Mouse (Mus musculus) embryonic facial prominence, embryonic 14.5 days (tissue): ENCODE measurements at regions not wholly inside any gene's neighbourhood (a gene's known extent, or its start where the extent isn't known, plus 50 kb on each side); places are given as distances from the start of the nearest gene placed in this dataset.

ENCODE experiments used
- ATAC-seq: fragments of 200-750 bp; cut with Nextera tagmentation; 2 replicates; pipeline ENCODE4 v1.8.0; 2017; ENCODE audit warnings: low read depth, moderate number of reproducible peaks, moderate TSS enrichment
- DNase-seq: peaks from one replicate; pipeline ENCODE4 v3.0.0-alpha.2; 2015; ENCODE audit warnings: low spot score
- H3K27ac ChIP-seq: fragments of 300-500 bp; sonication (generic); replicated peaks from 2 replicates; pipeline ENCODE4 v1.5.1; 2014; ENCODE audit warnings: low read depth, mild to moderate bottlenecking, low read length, moderate library complexity
- H3K27me3 ChIP-seq: fragments of 300-500 bp; sonication (generic); replicated peaks from 2 replicates; pipeline ENCODE4 v1.6.1; 2014; ENCODE audit warnings: low read length; ENCODE audit not compliant: control insufficient read depth, insufficient read depth
- H3K36me3 ChIP-seq: fragments of 300-500 bp; sonication (generic); 2 replicates; pipeline ENCODE4 v1.6.1; 2014; ENCODE audit warnings: low read length, mixed read lengths; ENCODE audit not compliant: control insufficient read depth, insufficient read depth
- H3K4me1 ChIP-seq: fragments of 300-500 bp; sonication (generic); 2 replicates; pipeline ENCODE4 v1.6.1; 2014; ENCODE audit warnings: antibody characterized with exemption, low read length; ENCODE audit not compliant: control insufficient read depth, insufficient read depth
- H3K4me2 ChIP-seq: fragments of 300-500 bp; sonication (generic); 2 replicates; pipeline ENCODE4 v1.6.1; 2014; ENCODE audit warnings: low read depth, mild to moderate bottlenecking, low read length, moderate library complexity, mixed read lengths
- H3K4me3 ChIP-seq: fragments of 300-500 bp; sonication (generic); 2 replicates; pipeline ENCODE4 v1.5.1; 2014; ENCODE audit warnings: low read depth, mild to moderate bottlenecking, low read length
- H3K9ac ChIP-seq: fragments of 300-500 bp; sonication (generic); 2 replicates; pipeline ENCODE4 v1.6.1; 2014; ENCODE audit warnings: low read depth, mild to moderate bottlenecking, low read length, moderate library complexity, mixed read lengths
- H3K9me3 ChIP-seq: fragments of 300-500 bp; sonication (generic); 2 replicates; pipeline ENCODE4 v1.6.1; 2016; ENCODE audit warnings: low read length; ENCODE audit not compliant: control insufficient read depth
- WGBS: fragments of 180-500 bp; shearing (Covaris S2); extraction: QIAGEN DNeasy Blood & Tissue Kit; methylation state at CpG from one replicate; pipeline ENCODE4 v1.1.7; 2014; 5-methylcytosine and 5-hydroxymethylcytosine counted together

DNA sequence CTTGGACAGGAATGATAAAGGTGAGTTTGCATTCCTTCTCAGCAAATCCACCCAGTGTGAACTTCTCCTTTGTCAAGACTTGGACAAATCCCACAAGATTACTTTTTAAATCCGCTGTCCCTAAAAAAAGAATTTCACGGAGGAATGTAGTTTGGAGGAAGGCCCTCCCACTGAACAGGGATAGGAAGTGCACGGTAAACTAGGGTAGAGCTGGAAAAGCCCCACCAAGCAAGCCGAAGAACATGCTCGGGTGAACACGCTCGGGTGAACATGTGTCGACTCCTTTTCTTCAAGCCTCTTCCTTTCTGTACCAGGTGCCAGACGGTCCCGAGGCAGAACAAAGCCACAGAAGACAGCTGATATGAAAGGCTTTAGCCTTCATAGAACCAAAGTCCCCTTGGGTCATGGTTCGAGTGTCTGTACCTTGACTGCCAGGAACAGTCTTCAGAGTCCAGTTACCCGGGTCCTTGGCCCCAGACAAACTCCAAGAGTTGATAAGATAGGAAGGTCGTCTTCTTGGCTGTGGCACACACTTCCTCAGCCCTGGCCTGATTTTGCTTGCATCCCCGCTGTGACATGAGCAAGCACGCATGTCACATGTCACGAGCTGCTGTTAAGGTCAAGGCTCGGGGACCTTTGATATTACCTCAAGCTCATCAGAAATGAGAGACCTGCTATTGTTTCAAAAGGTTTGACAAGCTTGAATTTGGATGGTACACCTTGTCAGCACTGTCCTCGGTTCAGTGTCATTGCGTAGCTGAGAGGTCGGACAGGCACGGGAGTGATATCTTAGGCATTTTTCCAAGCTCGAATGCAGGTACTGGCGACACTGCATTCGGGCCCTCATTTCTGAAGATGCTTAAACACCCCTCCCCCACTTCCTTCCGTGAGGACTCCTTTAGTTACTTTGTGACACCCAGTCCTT lies 51.5 kb upstream of the Ryk start:
- Histone ChIP-seq H3K4me3 (no peak overlapping the region), H3K9ac (no peak overlapping the region), H3K36me3 (no peaks in the 10 kb centered on the region), H3K27me3 (no peaks in the 10 kb centered on the region), H3K4me2 (no peak overlapping the region), H3K4me1 (peaks cover 30% of the 10 kb centered on the region), H3K9me3 (no peaks in the 10 kb centered on the region), H3K27ac (no peak overlapping the region)
- WGBS = 60% methylated on average over 25 of the region's 25 CpGs
- no peak for DNase-seq
- ATAC-seq = no peak

GRCm38 (mm10) chr9:102784329-102785026 lies 50.2 kb upstream of the Ryk start:
- Histone ChIP-seq H3K4me3 (no peak overlapping the region), H3K4me1 (peaks cover 19% of the 10 kb centered on the region), H3K9me3 (no peaks in the 10 kb centered on the region), H3K9ac (no peak overlapping the region), H3K27ac (no peak overlapping the region), H3K27me3 (no peaks in the 10 kb centered on the region), H3K4me2 (no peak overlapping the region), H3K36me3 (no peaks in the 10 kb centered on the region)
- DNase-seq (peak; percentile 90), ATAC-seq (peak; percentile 67)
- WGBS = 12% methylated on average over 10 of the region's 10 CpGs
